Mouse (Mus musculus): ENCODE measurements around the gene Fam110a.
"Not testable (repeated sequence)": the region's sequence is repeated elsewhere in the genome, so short reads cannot be mapped to it uniquely, and the experiment has no call there.

The Fam110a gene

DNA sequence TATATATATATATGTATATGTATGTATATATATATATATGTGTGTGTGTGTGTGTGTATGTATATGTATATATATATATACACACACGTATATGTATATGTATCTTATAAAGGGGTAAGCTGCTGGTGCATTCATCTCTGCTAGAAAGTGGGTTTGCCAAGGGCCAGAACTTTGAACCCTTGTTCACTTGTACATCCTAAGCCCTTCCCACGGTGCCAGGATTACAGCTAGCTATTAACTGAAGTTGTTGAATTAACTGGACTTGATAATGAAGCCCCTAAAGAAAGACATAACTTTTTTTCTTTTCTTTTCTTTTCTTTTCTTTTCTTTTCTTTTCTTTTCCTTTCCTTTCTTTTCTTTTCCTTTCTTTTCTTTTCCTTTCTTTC, 17.2 kb upstream of the Fam110a start:
- not testable (repeated sequence) for DNase-seq (ENCODE audit: inconsistent ontology term)

DNA sequence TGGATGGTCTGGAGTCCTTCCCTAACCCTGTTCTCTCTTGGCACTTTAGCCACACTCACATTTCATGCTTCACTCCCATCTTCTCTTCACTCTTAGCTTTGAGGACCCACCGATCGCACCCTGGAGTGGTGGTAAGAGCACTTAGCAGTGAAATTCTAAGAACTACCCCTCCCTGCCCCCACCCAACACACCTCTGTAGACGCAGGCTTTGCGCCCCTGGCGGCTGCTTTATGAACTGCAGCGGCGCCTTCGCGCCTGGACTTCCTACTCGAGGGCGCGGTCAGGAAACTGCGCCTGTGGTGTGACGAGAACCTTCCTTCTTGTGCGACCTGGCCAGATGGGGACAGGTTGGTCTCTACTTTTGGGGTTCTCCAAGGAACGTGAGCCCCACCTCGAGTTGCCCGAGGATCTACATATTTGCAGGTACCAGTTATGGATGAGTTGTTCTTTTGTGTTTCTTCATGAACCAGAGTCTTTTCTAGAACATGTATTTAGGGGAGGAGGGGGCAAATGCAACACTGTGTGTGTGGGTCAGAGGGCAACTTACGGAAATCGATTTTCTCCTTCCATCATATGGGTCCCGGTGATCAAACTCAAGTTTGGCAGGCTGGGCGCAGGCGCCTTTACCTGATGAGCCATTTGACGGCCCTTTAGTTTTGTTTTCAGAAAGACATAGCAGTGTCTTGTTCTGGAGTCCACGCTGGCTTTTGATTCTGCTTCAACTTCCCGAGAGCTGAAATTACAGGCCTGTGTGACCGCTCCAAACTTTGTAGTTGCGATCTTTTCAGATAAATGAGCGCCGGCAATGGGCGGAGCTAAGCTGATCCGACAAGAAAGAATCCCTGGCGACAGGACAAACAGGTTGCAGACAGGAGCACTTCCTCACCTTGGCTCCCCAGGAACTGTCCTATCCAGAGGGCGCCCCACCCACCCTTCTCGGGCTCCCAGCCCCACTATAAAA, 16.5 kb upstream of the Fam110a start, which contains the start of gene Slc52a3:
Slc52a3 (plus strand) TSS at position 283 of the 961 bp plus-strand sequence.
- peak; percentile 60 for DNase-seq (ENCODE audit: inconsistent ontology term)

DNA sequence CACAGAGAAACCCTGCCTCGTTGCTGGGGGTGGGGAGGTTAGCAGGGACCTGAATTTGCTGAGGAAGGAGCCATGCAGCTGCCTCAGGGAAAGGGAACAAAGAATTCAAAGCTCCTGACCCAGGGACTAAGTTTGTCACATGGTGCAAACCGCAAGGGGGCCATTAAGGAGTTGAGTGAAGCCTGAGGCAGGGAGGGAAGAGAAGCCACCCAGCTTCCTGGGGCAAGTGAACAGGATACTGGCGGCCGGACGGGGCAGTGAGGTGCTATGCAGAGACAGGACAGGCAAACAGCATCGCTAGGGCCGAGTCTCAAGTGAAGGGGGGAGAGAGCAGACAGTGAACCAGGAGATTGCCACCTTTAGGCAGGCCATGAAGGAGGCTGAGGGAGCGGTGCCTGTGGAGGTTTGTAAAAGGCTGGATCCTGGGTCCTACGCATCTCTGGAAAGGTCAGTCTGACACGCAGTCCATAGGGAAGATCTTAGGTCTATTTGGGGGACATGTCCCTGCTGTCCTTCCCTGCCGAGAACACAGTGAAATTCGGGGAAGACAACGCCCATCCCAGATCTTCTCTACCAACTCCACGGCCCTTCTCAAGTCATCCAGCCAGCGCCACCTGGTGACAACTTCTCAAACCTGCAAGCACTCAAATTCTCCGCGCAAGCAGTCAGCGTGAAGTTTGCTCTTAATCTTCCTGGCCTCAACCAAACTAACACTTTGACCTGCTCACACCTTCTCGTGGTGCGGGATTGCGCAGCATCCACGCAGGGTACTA, 14.5 kb upstream of the Fam110a start:
- peak; percentile 71 for DNase-seq (ENCODE audit: inconsistent ontology term)

DNA sequence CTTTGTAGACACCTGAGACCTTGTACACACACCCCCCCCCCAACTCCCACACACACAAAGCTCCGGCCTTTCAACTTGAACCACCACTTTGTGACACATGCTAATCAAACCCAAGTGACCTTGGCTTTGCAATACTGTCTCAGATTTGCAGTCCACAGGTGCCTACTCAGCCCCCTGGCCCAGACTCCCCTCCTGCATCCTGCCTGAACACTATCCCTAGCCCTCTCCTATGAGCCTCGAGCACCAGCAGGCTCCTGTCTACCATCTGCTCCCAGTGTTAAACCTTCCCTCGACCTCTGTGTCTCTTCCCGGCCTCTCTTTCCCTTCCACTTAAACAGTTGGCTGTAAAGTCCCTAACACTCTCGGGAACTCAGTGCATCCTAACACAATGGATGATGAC, 11.4 kb upstream of the Fam110a start:
- no peak for DNase-seq (ENCODE audit: inconsistent ontology term)

DNA sequence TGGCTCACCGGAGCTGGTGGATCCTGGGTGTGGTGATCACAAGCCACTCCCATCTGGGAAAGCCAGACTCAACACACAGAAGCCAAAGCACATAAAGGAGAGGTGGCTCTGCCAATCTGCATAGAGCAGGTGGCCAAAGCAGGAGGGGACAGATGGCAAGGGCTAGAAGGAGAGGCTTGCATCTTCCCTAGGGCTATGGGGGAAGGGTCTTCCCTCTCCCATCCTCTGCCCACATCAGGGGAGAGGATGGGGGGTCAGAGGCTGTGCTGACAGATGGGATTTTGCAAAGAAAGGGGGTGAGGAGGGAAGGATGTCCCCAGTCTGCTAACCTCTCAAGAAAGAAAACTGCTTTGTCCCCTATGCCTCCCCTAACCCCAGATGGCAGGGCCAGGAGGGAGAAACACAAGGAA, 11.0 kb upstream of the Fam110a start:
- DNase-seq (ENCODE audit: inconsistent ontology term) = no peak

DNA sequence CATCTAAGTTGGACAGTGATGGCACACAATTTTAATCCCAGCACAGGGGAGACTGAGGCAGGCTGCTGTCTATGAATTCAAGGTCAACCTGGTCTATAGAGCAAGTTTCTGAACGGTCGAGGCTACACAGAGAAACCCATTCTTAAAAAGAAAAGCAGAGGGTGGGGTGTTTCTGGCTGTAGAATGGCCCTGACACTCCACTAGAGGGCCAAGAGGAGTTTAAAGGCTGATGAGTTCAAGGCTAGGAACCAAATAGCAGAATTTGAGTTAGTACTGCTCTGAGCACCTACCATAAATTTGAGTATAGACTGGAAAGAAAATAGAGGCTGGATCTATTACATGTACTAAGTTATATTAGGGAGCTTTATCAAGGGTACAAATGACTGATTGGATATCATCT, 9.0 kb upstream of the Fam110a start:
- DNase-seq (ENCODE audit: inconsistent ontology term) = no peak

DNA sequence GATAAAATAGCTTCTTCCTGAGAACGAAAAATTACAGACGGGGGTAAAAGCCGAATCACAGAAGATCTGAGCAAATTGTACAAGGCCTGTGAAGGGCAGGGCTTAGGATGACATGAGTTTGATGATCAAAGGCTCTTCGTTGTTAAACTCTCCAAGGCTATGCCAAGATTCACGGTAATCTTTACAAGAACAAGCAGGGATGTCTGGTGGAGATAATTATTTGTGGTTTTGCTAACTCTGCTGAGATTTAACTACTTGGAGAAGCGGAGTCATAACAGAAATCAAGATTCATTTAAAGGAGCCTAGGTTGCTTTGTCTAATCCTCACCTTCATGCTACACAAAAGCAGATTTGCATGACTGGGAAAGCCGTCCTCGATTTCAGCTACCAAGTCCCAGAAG, 6.9 kb upstream of the Fam110a start:
- no peak for DNase-seq (ENCODE audit: inconsistent ontology term)

DNA sequence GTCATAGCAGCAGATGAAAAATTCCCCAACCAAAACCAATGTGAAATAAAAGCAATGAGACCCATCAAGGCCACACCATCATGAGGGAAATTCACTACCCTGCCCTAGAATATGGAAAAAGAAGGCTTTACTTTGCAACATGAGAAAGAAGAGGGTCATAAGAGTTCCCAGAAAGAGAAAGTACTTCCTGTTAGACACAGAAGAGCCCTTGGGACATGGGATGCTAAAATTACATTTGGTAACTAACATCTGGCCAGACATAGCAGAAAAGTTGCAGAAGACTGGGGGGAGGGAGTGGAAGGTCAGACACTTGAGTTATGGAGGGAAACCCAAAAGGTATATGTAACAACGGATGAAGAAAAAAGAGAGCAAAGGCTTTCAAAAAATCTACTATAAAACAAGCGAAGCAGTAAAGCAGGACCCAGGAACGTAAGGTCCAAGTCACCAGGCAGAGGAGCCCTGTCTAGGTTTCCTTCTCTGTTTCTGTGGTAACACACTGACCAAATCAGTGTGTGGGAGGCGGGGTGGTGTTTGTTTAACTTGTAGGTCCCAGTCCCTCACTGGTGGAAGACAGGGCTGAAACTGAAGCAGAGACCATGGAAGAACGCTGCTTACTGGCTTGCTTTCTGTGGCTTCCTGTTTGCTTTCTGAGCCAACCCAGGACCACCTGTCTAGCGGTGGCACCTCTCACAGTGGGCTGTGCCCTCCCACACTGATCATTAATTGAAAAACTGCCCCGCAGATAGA, 5.6 kb upstream of the Fam110a start:
- DNase-seq (ENCODE audit: inconsistent ontology term) = no peak

DNA sequence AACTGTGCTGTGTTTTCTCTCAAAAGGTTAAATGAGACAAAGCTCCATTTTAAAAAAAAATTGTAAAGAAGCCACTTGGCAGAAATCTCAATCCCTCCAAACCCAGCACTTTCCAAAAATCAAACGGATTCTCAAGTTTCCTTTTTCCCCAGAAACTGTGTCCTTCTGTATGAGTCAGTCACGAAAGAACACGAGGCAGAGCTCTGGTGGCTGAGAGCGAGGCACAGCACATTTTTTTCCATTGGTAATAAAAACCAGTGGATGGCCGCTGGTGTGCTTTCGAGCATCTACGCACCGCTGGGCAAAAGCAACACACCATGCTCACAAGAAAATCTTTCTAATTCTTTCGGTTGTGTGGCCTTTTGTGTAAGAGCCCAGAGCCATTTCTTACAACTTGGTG, 4.0 kb upstream of the Fam110a start:
- DNase-seq (ENCODE audit: inconsistent ontology term) = no peak

DNA sequence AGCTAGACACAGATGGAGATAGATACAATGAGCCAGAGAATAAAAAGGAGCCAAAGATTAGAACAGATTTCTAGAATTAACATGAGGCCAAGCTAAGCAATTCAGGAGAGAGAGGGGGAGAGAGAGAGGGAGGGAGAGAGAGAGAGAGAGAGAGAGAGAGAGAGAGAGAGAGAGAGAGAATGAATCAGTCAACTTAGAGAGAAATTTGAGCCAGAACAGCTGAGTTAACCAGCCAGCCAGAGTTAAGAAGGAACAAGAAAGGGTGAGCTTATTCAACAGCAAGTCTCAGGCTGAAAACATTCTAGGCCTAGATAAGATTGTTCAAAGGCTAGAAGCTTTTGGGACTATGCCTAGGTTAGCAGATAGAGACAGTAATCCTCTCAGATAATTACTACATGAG, 2.5 kb upstream of the Fam110a start:
- no peak for DNase-seq (ENCODE audit: inconsistent ontology term)

DNA sequence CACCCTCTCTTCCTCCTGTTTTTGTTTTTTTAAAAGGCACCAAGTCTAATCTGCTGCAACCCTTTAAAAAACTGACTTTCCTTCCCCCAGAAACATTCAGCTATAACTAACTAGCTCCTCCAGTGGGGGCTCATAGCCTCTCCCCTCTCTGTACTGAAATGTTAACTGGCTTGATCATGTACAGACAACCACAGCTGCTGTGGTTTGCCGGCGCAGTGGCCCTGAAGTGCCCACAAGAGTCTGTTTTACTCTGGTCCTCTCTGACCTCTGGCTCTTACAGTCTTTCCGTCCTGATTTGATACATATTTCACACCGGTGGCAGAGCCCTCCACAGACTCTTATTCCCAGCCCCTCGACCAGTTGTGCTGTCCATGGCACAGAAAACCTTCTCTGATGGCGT, 1.2 kb upstream of the Fam110a start:
- DNase-seq (ENCODE audit: inconsistent ontology term) = no peak

DNA sequence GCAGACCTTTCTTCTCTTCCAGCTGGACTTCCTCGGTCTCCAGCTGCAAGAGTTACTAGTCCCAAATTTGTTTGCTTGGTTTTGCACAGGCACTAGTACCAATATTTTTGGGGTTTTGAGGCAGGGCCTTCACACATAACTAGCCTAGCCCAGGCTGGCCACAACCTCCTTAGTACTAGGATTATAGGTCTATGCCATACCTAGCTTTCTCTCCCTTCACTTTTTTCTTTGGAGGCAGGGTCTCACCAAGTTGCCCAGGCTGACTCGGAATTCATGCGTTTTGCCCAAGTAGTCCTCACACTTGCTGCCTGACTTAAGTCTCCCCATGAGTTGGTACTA, 305 bp upstream of the Fam110a start:
- DNase-seq (ENCODE audit: inconsistent ontology term) = no peak

DNA sequence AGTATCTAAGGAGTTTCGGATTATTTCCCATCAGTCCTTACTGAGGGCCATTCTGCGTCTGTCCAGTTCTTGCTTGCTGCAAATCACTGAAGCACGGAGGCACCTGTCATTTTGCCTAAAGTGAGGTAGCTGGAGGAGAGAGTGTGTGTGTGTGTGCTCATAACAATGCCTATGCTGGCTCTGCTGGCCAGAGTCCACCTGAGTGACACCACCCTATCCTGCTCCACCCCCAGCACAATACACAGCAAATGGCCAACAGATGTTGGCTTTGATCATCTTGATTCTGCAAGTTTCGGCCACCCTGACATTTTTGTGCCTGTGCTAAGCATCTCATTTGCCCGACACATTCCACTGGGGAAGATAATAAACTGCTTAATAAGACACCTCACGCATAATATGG, 1.5 kb downstream of the Fam110a start:
- DNase-seq (ENCODE audit: inconsistent ontology term) = peak; percentile 43

DNA sequence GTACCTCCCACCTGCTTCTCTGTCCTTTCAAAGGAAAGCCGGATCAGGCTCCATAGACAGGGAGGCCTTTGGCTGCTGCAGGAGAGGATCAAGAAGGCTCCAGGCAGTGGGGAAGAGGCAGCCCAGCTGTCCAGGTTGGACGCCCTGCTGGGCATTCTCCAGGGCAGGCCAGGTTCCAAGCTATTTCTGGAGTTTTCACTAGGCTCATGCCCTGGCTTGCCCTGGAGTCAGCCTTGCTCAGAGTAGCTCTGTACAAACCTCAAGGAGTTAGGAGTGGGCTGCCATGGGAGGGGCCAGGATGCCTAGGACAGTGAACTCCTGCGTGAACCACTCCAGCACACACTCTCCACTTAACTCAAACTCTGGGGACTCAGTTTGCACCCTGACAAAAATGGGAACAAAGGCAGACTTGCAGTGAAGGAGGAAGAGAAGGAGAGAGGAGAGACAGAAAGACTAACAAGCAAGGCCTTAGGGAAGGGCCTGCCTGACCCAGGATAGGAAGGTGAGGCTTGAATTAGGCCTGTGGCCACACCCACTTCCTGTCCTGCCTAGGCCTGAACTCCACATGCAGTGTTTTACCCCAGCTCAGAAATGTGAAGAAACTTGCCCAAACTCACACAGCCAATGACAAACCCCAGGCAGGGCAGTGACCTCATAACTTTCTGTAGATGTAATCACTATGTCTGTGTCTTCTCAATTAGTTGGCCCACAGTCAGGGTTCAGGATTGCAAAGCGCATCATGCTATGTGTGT, 2.2 kb downstream of the Fam110a start:
- DNase-seq (ENCODE audit: inconsistent ontology term) = peak; percentile 62

DNA sequence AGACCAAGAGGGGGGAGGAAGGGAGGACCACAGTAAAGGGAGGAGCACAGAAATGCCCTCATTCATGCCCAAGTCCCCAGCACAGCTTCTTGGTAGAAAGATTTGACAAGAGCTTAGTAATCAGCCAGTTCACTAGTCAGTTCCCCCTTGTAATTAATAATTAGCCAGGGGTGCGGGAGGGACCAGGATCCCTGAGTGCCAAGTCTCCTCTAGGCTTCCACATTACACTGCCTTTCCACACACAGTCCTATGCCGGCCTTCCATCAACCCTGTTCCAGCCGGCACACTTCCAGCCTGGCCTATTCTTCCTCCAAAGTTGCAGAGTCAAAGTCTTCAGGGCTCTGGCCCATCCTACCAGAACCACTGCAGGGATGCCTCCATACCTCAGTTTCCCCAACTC, 4.0 kb downstream of the Fam110a start:
- no peak for DNase-seq (ENCODE audit: inconsistent ontology term)

DNA sequence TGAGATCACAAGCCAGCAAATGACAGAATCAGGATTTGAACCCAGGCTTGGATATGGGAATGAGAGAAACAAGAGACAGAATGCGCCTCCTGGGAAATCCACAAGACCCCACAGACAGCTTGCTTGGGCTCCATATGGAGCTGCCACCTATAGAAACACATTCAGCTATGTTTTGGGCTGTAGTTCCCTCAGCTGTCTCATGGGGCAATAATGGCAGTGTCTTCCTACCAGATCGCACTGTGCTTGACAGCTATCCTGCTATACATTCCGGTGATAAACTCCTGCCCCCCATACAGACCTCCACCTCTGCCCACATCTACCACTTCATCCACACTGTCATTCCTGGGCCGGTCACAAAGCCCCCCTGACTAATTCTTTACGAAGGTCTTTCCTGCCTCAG, 4.7 kb downstream of the Fam110a start:
- no peak for DNase-seq (ENCODE audit: inconsistent ontology term)

DNA sequence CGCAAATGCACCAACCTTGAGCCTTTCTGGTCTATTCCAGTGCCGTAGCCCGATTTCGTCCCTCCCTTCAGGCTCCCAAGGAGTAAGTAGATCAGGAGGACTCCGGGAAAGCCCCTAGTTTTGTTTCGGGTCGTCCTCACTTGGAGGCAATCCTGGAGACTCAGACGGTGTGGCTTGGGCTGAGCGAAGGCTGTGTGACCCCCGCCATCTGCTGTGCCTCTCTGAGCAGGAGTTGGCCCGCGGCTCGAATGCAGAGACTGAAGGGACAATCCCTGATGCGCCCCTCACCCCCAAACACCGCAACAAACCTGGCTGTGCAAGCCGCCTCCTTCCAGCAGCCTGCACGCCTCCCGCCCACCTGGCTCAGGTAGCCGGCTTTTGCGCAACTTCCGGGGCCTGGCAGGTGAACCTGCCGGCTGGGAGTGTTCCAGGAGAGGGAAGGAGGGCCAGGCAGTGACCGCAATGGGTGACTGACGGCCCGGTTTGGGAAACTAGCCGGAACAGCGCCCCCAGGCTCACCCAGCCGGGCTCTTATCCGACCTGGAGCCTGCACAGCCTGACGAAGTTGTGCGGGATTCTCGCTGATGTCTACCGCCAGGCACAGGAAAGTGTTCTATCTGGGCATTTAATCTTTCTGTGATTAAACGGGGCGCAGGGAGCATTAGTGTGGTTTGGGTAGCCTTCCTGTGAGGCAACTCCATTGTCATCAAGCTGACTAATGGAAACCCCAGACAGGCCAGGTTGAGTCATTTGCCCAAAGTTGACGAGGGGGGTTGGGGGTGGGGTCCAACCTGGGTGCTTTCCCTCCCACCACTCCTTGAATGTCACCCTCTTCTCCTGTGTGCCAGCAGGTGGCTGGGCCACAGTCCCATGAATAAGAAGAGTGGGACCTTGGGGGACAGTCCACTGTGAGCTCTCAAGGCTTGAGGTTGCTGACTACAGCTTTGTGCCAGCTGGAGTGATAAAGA, 6.1 kb downstream of the Fam110a start:
- peak; percentile 88 for DNase-seq (ENCODE audit: inconsistent ontology term)

DNA sequence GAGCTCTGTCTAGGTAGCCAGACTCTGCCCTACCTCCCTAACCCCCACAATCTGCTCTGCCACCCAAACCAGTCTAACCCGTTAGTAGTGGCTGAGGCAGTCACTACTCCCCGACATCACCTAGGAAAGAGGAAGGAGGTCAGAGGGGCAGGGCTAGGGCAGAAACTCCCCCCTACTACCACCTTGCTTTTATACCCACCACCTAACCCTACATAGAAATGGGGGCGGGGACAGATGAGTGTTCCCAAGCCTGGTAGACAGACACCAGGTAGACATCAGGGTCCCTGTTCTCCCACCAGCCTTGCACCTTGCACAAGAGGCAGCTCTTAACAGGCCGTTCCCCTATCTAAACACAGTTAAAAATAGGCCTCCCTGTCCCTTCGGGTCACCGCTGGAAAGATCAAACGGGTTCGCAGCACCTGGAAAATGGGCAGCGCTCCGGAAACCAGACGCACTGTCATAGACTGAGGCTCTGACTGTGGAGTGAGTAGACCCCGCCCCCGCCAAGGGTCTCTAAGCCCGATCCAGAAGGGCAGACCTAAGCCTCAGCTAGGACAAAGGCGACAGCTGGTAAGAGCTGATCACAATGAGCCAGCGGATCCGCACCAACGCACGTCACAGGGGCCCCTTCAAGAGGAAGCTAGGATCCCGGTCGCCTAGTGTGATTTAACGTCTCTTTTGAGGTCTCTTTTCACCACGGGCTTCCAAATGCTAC, 7.0 kb downstream of the Fam110a start:
- DNase-seq (ENCODE audit: inconsistent ontology term) = no peak

DNA sequence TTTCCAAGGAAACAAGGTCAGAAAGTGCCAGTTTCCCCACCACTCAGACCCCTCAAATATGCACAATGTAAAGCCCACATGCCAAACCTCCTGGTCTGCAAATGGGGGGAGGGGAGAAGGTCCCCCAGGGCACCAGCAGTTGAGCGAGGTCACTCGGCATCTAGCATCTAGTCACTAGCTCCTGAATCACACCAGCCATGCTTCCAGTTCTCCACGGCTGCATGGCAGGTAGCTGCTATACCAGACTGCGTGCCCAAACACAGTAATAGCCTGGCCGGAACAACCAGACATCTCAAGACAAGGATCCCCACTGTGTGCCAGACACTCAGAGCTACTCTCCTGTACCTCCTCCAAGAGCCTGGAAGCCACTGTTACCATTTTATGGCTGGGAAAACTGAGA, 8.3 kb downstream of the Fam110a start:
- DNase-seq (ENCODE audit: inconsistent ontology term) = no peak
